Comparison of ENCODE assay signal across 14 mouse cellular contexts in the genomic region with DNA sequence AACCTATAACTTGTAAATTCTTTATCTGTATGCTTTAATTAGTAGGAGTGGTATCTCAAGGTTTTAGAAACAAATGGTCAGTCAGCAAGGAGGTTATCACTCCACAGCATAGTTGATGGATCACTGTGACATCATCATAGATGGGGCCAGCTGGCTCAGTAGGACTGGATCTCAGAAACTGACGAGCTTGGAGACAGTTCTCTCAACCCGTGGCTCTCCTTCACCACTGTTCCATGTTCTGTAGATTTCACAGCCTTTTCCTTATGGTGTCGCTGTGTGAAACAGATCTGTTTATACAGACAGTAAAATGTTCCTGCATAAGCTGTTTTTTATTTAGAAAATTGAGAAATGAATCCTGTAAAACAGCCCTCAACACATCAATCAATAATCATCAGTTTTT. TPM values are rescaled to one million over a fixed set of nuclear protein-coding genes. Genes with fewer than 3 reads are reported as not detected.
DNase-seq lines count a peak whose midpoint lies in the region; ATAC-seq and TF ChIP-seq lines count a peak whose summit lies in the region.
"Had no signal": no experiment of that assay in that cellular context is flagged by ENCODE, and none has a peak within 500 bp of the region (broad histone marks: within the 10 kb centered on the region; RNA-seq: fewer than 3 reads in every experiment).

No protein-coding gene starts in this region.

- H3K27ac ChIP-seq in gastrocnemius, adult 2 months, result peak overlapping the region; percentile 2; the same call in 1 of the 2 replicates
- H3K27ac ChIP-seq in layer of hippocampus, adult 2 months, result peak overlapping the region; percentile 84
- peak overlapping the region; percentile 30; the same call in 1 of the 2 replicates for H3K27ac ChIP-seq in liver, embryonic 12.5 days
- H3K27ac ChIP-seq: heart, embryonic 15.5 days; limb, embryonic 13.5 days had no signal

- no peak for TF ChIP-seq CTCF in gastrocnemius, adult 2 months (IDR thresholded peaks at IDR 0.05)
- peak; percentile 52 for TF ChIP-seq CTCF in layer of hippocampus, adult 2 months (conservative IDR thresholded peaks at IDR 0.05)

- 0 out of 2 replicates have a peak overlapping the region, but pooled peaks have one; percentile 17 for H3K4me2 ChIP-seq in liver, embryonic 12.5 days

- ATAC-seq in liver, embryonic 12.5 days, result no peak
- ATAC-seq: CD4-positive, CD25-positive, alpha-beta regulatory T cell, adult 4 months; forebrain, embryonic 16.5 days; midbrain, embryonic 16.5 days had no signal

- no peak for DNase-seq in gastrocnemius, adult 2 months
- DNase-seq in gastrocnemius, postnatal 25 days, result no peak
- peak in 1 of 2 experiments; percentile 24 for DNase-seq in layer of hippocampus, adult 2 months (ENCODE audit: low spot score in 2 of 2)
- no peak for DNase-seq in layer of hippocampus, postnatal 10 days (ENCODE audit: low spot score in 2 of 2)
- peak; percentile 57 for DNase-seq in brain, adult 2 months (ENCODE audit: low read depth, low spot score)
- DNase-seq in cerebellum, adult 11 months, result no peak
- no peak for DNase-seq in cerebellum, adult 8-10 months
- DNase-seq: lung, postnatal 4 days had no signal

- no peaks in the 10 kb centered on the region for H3K9me3 ChIP-seq in liver, embryonic 12.5 days (replicated peaks)
- H3K9me3 ChIP-seq: heart, embryonic 15.5 days; limb, embryonic 13.5 days had no signal

- H3K36me3 ChIP-seq in liver, embryonic 12.5 days, result no peaks in the 10 kb centered on the region
- H3K36me3 ChIP-seq: heart, embryonic 15.5 days; limb, embryonic 13.5 days had no signal

- intact Hi-C loops in gastrocnemius, adult 2 months (cut with DNase I), result loop anchor here (5.0 kb wide), 1 partner anchor 46 kb away; no protein-coding TSS in a partner anchor

- no peak overlapping the region for H3K9ac ChIP-seq in liver, embryonic 12.5 days
- H3K9ac ChIP-seq: heart, embryonic 15.5 days; limb, embryonic 13.5 days had no signal

- 40% methylated on average over 3 of the region's 3 CpGs for WGBS in liver, embryonic 12.5 days (ENCODE audit: insufficient replicate concordance)

- peaks cover 35% of the 10 kb centered on the region for H3K4me1 ChIP-seq in liver, embryonic 12.5 days

- H3K27me3 ChIP-seq in liver, embryonic 12.5 days (replicated peaks), result no peaks in the 10 kb centered on the region
- H3K27me3 ChIP-seq: heart, embryonic 15.5 days; limb, embryonic 13.5 days had no signal

- H3K4me3 ChIP-seq in gastrocnemius, adult 2 months, result no peak overlapping the region
- no peak overlapping the region for H3K4me3 ChIP-seq in layer of hippocampus, adult 2 months
- no peak overlapping the region for H3K4me3 ChIP-seq in liver, embryonic 12.5 days
- H3K4me3 ChIP-seq: heart, embryonic 15.5 days; limb, embryonic 13.5 days had no signal

RNA-seq across cellular contexts. Expression of gene Vwa8, which starts 2.5 kb away (rescaled TPM):
- total RNA-seq in gastrocnemius, adult 2 months (2021), result 10 to 100 TPM; 64.5 to 83.1 TPM
- total RNA-seq in gastrocnemius, postnatal 25 days (2021), result 10 to 100 TPM; 57.0 to 64.3 TPM
- 10 to 100 TPM; 29.4 to 31.0 TPM for total RNA-seq in layer of hippocampus, adult 2 months (2021)
- 10 to 100 TPM; 18.6 to 21.4 TPM for total RNA-seq in layer of hippocampus, postnatal 10 days (2021)
- polyA plus RNA-seq in liver, embryonic 12.5 days (2016; fragmentation: Nextera tagmentation; extraction: Ambion mirVana), result 7.6 and 8.5 TPM in 2 replicates

Comparison
In these comparisons a context has a peak if more than half of its experiments do, and no peak if none do; other contexts are left out.
1. H3K27ac ChIP-seq: peak in every context shown above with its lines; median percentile 84 in layer of hippocampus, adult 2 months; 30 in liver, embryonic 12.5 days; 2 in gastrocnemius, adult 2 months.